Mouse (Mus musculus) large intestine, adult 2 months (tissue): ENCODE measurements around the gene Xpa. TPM values are rescaled to one million over a fixed set of nuclear protein-coding genes. Genes with fewer than 3 reads are reported as not detected.

Experiments used
- polyA plus RNA-seq: library from polyadenylated mRNA; depleted of rRNA; stranded (reverse); fragments of >200 nt; gene quantifications from 2 replicates; pipeline ENCODE4 v1.2.3, GENCODE M21; 2012; rRNA removed

Xpa gene
- polyA plus RNA-seq, 1 experiment, result 8.7 TPM

Other genes with a start within 250 kb of the Xpa start
- gene Tdrd7, start 231.0 kb downstream of the Xpa start, polyA plus RNA-seq, result 21.2 and 31.6 TPM in 2 replicates
- 2.2 and 2.3 TPM in 2 replicates for gene Tmod1, start 157.4 kb downstream of the Xpa start, polyA plus RNA-seq
- 19.0 and 20.7 TPM in 2 replicates for gene Ncbp1, start 57.7 kb downstream of the Xpa start, polyA plus RNA-seq
- gene Tstd2, start 57.6 kb downstream of the Xpa start, polyA plus RNA-seq, result 11.0 and 15.0 TPM in 2 replicates
- gene Foxe1, start 147.3 kb upstream of the Xpa start, polyA plus RNA-seq, result not detected in 2 replicates
- gene Trmo, start 193.1 kb upstream of the Xpa start, polyA plus RNA-seq, result 4.4 and 5.3 TPM in 2 replicates
- gene Hemgn, start 217.2 kb upstream of the Xpa start, polyA plus RNA-seq, result 0.05 TPM in 2 replicates